Mouse (Mus musculus) CH12.LX (cell line): Measurements from ENCODE around the gene Kcnh4.

Experiments
- CTCF ChIP-seq, 2 experiments: IDR thresholded peaks in 1 of 2; conservative IDR thresholded peaks in 1 of 2; 2 replicates each; pipeline ENCODE4 v1.5.1; 2011 to 2012; ENCODE audit warnings: low read depth in 2 of 2, low read length in 2 of 2, improper control_type of control experiment in 1 of 2, inconsistent platforms in 1 of 2, mild to moderate bottlenecking in 1 of 2, moderate library complexity in 1 of 2
- ETS1 ChIP-seq: conservative IDR thresholded peaks from 2 replicates; pipeline ENCODE4 v1.6.1; 2012; ENCODE audit warnings: low read depth, mild to moderate bottlenecking, inconsistent platforms, low read length, improper control_type of control experiment, moderate library complexity
- IRF4 ChIP-seq: IDR thresholded peaks from 2 replicates; pipeline ENCODE4 v1.6.1; 2014; ENCODE audit warnings: low read depth, mild to moderate bottlenecking, inconsistent platforms, low read length, improper control_type of control experiment
- KAT2A ChIP-seq: IDR thresholded peaks from 2 replicates; pipeline ENCODE4 v1.6.1; 2012; ENCODE audit warnings: low read length, improper control_type of control experiment, inconsistent platforms; ENCODE audit not compliant: insufficient replicate concordance
- MAFK ChIP-seq: IDR thresholded peaks from 2 replicates; pipeline ENCODE4 v1.6.1; 2011; ENCODE audit warnings: low read length, improper control_type of control experiment; ENCODE audit not compliant: insufficient replicate concordance
- POLR2A ChIP-seq: IDR thresholded peaks from 2 replicates; pipeline ENCODE4 v1.6.1; 2011; ENCODE audit warnings: low read depth, mild to moderate bottlenecking, improper control_type of control experiment, low read length

- TF ChIP-seq POLR2A, result no peak
- TF ChIP-seq CTCF (conservative IDR thresholded peaks at IDR 0.05 in 1 of 2, IDR thresholded peaks at IDR 0.05 in 1 of 2; ENCODE audit: low read depth in 2 of 2, low read length in 2 of 2), result no peak
- TF ChIP-seq ETS1, result no peak
- TF ChIP-seq IRF4, result no peak
- no peak for TF ChIP-seq MAFK
- no peak for TF ChIP-seq KAT2A
Observed at GRCm38 (mm10) chr11:100762831-100763230, 3.1 kb upstream of the Kcnh4 start, which contains the start of gene Hcrt.
